Mouse (Mus musculus) gastrocnemius, postnatal 14 days (tissue): ENCODE measurements around the gene Gm8298. TPM values are rescaled to one million over a fixed set of nuclear protein-coding genes. Genes with fewer than 3 reads are reported as not detected.
"Not testable (repeated sequence)": the region's sequence is repeated elsewhere in the genome, so short reads cannot be mapped to it uniquely, and the experiment has no call there.

Source experiments
- DNase-seq: peaks from one replicate; pipeline ENCODE4 v3.0.0; 2021; ENCODE audit warnings: mixed read lengths
- intact Hi-C: fragments of 180-260 bp; cut with DNase I; formaldehyde crosslinking; loops from one replicate; pipeline ENCODE4 v1.15.1; 2025; ENCODE audit warnings: low total_unique reads
- long read RNA-seq, 2 experiments: library from polyadenylated mRNA; stranded (forward); transcript quantifications; one replicate each; pipeline ENCODE4 v2.0.0; 2021
- total RNA-seq, 2 experiments: library from RNA; stranded (reverse); gene quantifications; 2 replicates each; pipeline ENCODE4 v1.2.3; 2021

The Gm8298 gene
- not detected for total RNA-seq
- long read RNA-seq, experiment 1, result 0 reads
- long read RNA-seq, experiment 2, result 0 reads

GRCm38 (mm10) chr3:59860751-59861150 lies at the start of gene Gm8298:
Gene Gm8298 (plus strand): TSS chr3:59861051.
- DNase-seq, result no peak
- intact Hi-C loops, result no loop called here

GRCm38 (mm10) chr3:59813169-59813568 lies 47.7 kb upstream of the Gm8298 start:
- intact Hi-C loops, result no loop called here
- no peak for DNase-seq

GRCm38 (mm10) chr3:59870765-59871164 lies 9.9 kb downstream of the Gm8298 start:
- DNase-seq, result no peak
- intact Hi-C loops, result no loop called here

GRCm38 (mm10) chr3:59877601-59878000 lies 16.8 kb downstream of the Gm8298 start:
- intact Hi-C loops, DNase-seq: not testable (repeated sequence)

- intact Hi-C loops, DNase-seq: not testable (repeated sequence)
Observed at GRCm38 (mm10) chr3:59879801-59880554, 19.1 kb downstream of the Gm8298 start.

- DNase-seq, result no peak
- intact Hi-C loops, result no loop called here
Observed at GRCm38 (mm10) chr3:59893276-59893675, 32.4 kb downstream of the Gm8298 start.

- DNase-seq, result no peak
- intact Hi-C loops, result no loop called here
Observed at GRCm38 (mm10) chr3:59924914-59925313, 64.1 kb downstream of the Gm8298 start, which contains the start of gene C130079G13Rik. Gene C130079G13Rik (plus strand): TSS chr3:59925214.

Other genes starting within 250 kb of the Gm8298 start
- gene Gm5538, start 131.3 kb upstream of the Gm8298 start, total RNA-seq, result not detected
- not detected for gene C130079G13Rik, start 64.2 kb downstream of the Gm8298 start, total RNA-seq
- gene Aadacl2, start 145.7 kb downstream of the Gm8298 start, total RNA-seq, result not detected
- not detected for gene Aadac, start 164.7 kb downstream of the Gm8298 start, total RNA-seq
- under 1 TPM in 1 of 2 experiments, not detected in 1; 0.16 TPM for gene Sucnr1, start 220.8 kb downstream of the Gm8298 start, total RNA-seq